Mouse (Mus musculus): Measurements from ENCODE around the gene Hist1h3f. TPM values are rescaled to one million over a fixed set of nuclear protein-coding genes. Genes with fewer than 3 reads are reported as not detected.

The Hist1h3f gene
- polyA plus RNA-seq, 1 experiment from 2014 or later, result 1.1 TPM

Small RNA genes within 50 kb of the gene (microRNA-seq; reads per million reads assigned to microRNA genes)
- gene Gm44297 (0.61 reads per million), gene Gm44359 (not detected), gene Gm44394 (not detected), gene n-TStga1 (2.5 reads per million, percentile 5 among the genes with 10 or more reads in this experiment)

Other genes with a start within 250 kb of the Hist1h3f start
- 42.4 and 44.2 TPM in 2 replicates for gene Zfp322a, start 174.8 kb upstream of the Hist1h3f start, polyA plus RNA-seq (2015; fragmentation: Nextera tagmentation; extraction: Ambion mirVana)
- 11.9 and 13.9 TPM in 2 replicates for gene Abt1, start 120.2 kb upstream of the Hist1h3f start, polyA plus RNA-seq (2015; fragmentation: Nextera tagmentation; extraction: Ambion mirVana)
- 0.18 and 0.22 TPM in 2 replicates for gene Btn1a1, start 78.2 kb upstream of the Hist1h3f start, polyA plus RNA-seq (2015; fragmentation: Nextera tagmentation; extraction: Ambion mirVana)
- 0.61 and 0.67 TPM in 2 replicates for gene Btn2a2, start 55.2 kb upstream of the Hist1h3f start, polyA plus RNA-seq (2015; fragmentation: Nextera tagmentation; extraction: Ambion mirVana)
- gene Hist1h4h, start 13.0 kb upstream of the Hist1h3f start, polyA plus RNA-seq (2015; fragmentation: Nextera tagmentation; extraction: Ambion mirVana), result 4.8 and 6.3 TPM in 2 replicates
- gene Hist1h2af, start 10.1 kb upstream of the Hist1h3f start, polyA plus RNA-seq (2015; fragmentation: Nextera tagmentation; extraction: Ambion mirVana), result 4.1 and 7.5 TPM in 2 replicates
- gene Hist1h3g, start 8.6 kb upstream of the Hist1h3f start, polyA plus RNA-seq (2015; fragmentation: Nextera tagmentation; extraction: Ambion mirVana), result 3.4 and 5.4 TPM in 2 replicates
- 0.77 and 0.83 TPM in 2 replicates for gene Hist1h2bh, start 660 bp upstream of the Hist1h3f start, polyA plus RNA-seq (2015; fragmentation: Nextera tagmentation; extraction: Ambion mirVana)
- 0.65 and 0.95 TPM in 2 replicates for gene Hist1h4f, start 7.6 kb downstream of the Hist1h3f start, polyA plus RNA-seq (2015; fragmentation: Nextera tagmentation; extraction: Ambion mirVana)
- gene Hist1h1d, start 9.2 kb downstream of the Hist1h3f start, polyA plus RNA-seq (2015; fragmentation: Nextera tagmentation; extraction: Ambion mirVana), result 0.32 and 0.51 TPM in 2 replicates
- 2.1 and 4.8 TPM in 2 replicates for gene Hist1h3e, start 18.3 kb downstream of the Hist1h3f start, polyA plus RNA-seq (2015; fragmentation: Nextera tagmentation; extraction: Ambion mirVana)
- gene Hist1h2ae, start 27.2 kb downstream of the Hist1h3f start, polyA plus RNA-seq (2015; fragmentation: Nextera tagmentation; extraction: Ambion mirVana), result 68.7 and 88.5 TPM in 2 replicates
- gene Hist1h2bg, start 27.3 kb downstream of the Hist1h3f start, polyA plus RNA-seq (2015; fragmentation: Nextera tagmentation; extraction: Ambion mirVana), result 5.5 and 6.0 TPM in 2 replicates
- 2.9 and 5.8 TPM in 2 replicates for gene Hist1h2bf, start 30.1 kb downstream of the Hist1h3f start, polyA plus RNA-seq (2015; fragmentation: Nextera tagmentation; extraction: Ambion mirVana)
- 0.89 and 2.3 TPM in 2 replicates for gene Hist1h2ad, start 30.3 kb downstream of the Hist1h3f start, polyA plus RNA-seq (2015; fragmentation: Nextera tagmentation; extraction: Ambion mirVana)
- 5.8 and 6.5 TPM in 2 replicates for gene Hist1h3d, start 31.7 kb downstream of the Hist1h3f start, polyA plus RNA-seq (2015; fragmentation: Nextera tagmentation; extraction: Ambion mirVana)
- gene Hist1h4d, start 37.5 kb downstream of the Hist1h3f start, polyA plus RNA-seq (2015; fragmentation: Nextera tagmentation; extraction: Ambion mirVana), result 75.2 and 108 TPM in 2 replicates
- 1.9 and 2.1 TPM in 2 replicates for gene Hist1h2be, start 77.1 kb downstream of the Hist1h3f start, polyA plus RNA-seq (2015; fragmentation: Nextera tagmentation; extraction: Ambion mirVana)
- 17.2 and 18.2 TPM in 2 replicates for gene Hist1h1e, start 78.5 kb downstream of the Hist1h3f start, polyA plus RNA-seq (2015; fragmentation: Nextera tagmentation; extraction: Ambion mirVana)
- 0.76 and 0.78 TPM in 2 replicates for gene Hist1h2ac, start 139.9 kb downstream of the Hist1h3f start, polyA plus RNA-seq (2015; fragmentation: Nextera tagmentation; extraction: Ambion mirVana)
- 47.2 and 57.0 TPM in 2 replicates for gene Hist1h2bc, start 140.1 kb downstream of the Hist1h3f start, polyA plus RNA-seq (2015; fragmentation: Nextera tagmentation; extraction: Ambion mirVana)
- 0.20 TPM in 1 of 2 replicates, not detected in the other for gene Hist1h1t, start 151.8 kb downstream of the Hist1h3f start, polyA plus RNA-seq (2015; fragmentation: Nextera tagmentation; extraction: Ambion mirVana)
- 3.2 and 4.0 TPM in 2 replicates for gene Hist1h4c, start 154.4 kb downstream of the Hist1h3f start, polyA plus RNA-seq (2015; fragmentation: Nextera tagmentation; extraction: Ambion mirVana)
- gene Hfe, start 166.8 kb downstream of the Hist1h3f start, polyA plus RNA-seq (2015; fragmentation: Nextera tagmentation; extraction: Ambion mirVana), result 7.3 and 10.3 TPM in 2 replicates
- gene Hist1h1c, start 194.8 kb downstream of the Hist1h3f start, polyA plus RNA-seq (2015; fragmentation: Nextera tagmentation; extraction: Ambion mirVana), result 28.0 and 31.1 TPM in 2 replicates
- 5.8 and 6.6 TPM in 2 replicates for gene Hist1h3c, start 201.6 kb downstream of the Hist1h3f start, polyA plus RNA-seq (2015; fragmentation: Nextera tagmentation; extraction: Ambion mirVana)
- 2.0 and 2.1 TPM in 2 replicates for gene Hist1h2bb, start 202.7 kb downstream of the Hist1h3f start, polyA plus RNA-seq (2015; fragmentation: Nextera tagmentation; extraction: Ambion mirVana)
- gene Hist1h2ab, start 207.1 kb downstream of the Hist1h3f start, polyA plus RNA-seq (2015; fragmentation: Nextera tagmentation; extraction: Ambion mirVana), result 23.3 and 37.2 TPM in 2 replicates
- gene Hist1h3b, start 208.2 kb downstream of the Hist1h3f start, polyA plus RNA-seq (2015; fragmentation: Nextera tagmentation; extraction: Ambion mirVana), result 4.0 and 12.0 TPM in 2 replicates
- 4.1 and 4.5 TPM in 2 replicates for gene Hist1h4b, start 213.0 kb downstream of the Hist1h3f start, polyA plus RNA-seq (2015; fragmentation: Nextera tagmentation; extraction: Ambion mirVana)
- 0.33 and 0.60 TPM in 2 replicates for gene Hist1h4a, start 217.2 kb downstream of the Hist1h3f start, polyA plus RNA-seq (2015; fragmentation: Nextera tagmentation; extraction: Ambion mirVana)
- 3.1 and 7.2 TPM in 2 replicates for gene Hist1h3a, start 218.3 kb downstream of the Hist1h3f start, polyA plus RNA-seq (2015; fragmentation: Nextera tagmentation; extraction: Ambion mirVana)
- 0.74 and 2.1 TPM in 2 replicates for gene Hist1h1a, start 219.6 kb downstream of the Hist1h3f start, polyA plus RNA-seq (2015; fragmentation: Nextera tagmentation; extraction: Ambion mirVana)
- gene Trim38, start 225.9 kb downstream of the Hist1h3f start, polyA plus RNA-seq (2015; fragmentation: Nextera tagmentation; extraction: Ambion mirVana), result not detected in 2 replicates